Mouse (Mus musculus): ENCODE results near the gene Ubr2.

Gene Ubr2

GRCm38 (mm10) chr17:47009898-47010721 lies at the start of gene Ubr2:
Gene Ubr2 (minus strand): TSS chr17:47010556.
- peak; percentile 98 for DNase-seq (ENCODE audit: low spot score)

- DNase-seq (ENCODE audit: low spot score): no peak
Observed at GRCm38 (mm10) chr17:47059836-47060360, 49.5 kb upstream of the Ubr2 start.

- no peak for DNase-seq (ENCODE audit: low spot score)
Observed at GRCm38 (mm10) chr17:47057966-47058365, 47.6 kb upstream of the Ubr2 start.

- DNase-seq (ENCODE audit: low spot score): no peak
Observed at GRCm38 (mm10) chr17:47056476-47056875, 46.1 kb upstream of the Ubr2 start.

- no peak for DNase-seq (ENCODE audit: low spot score)
Observed at GRCm38 (mm10) chr17:47055121-47055520, 44.8 kb upstream of the Ubr2 start.

GRCm38 (mm10) chr17:47054613-47055012 lies 44.3 kb upstream of the Ubr2 start:
- no peak for DNase-seq (ENCODE audit: low spot score)

GRCm38 (mm10) chr17:47050678-47051077 lies 40.3 kb upstream of the Ubr2 start:
- DNase-seq (ENCODE audit: low spot score): no peak

- no peak for DNase-seq (ENCODE audit: low spot score)
Observed at GRCm38 (mm10) chr17:47042866-47043265, 32.5 kb upstream of the Ubr2 start.

- peak; percentile 82 for DNase-seq (ENCODE audit: low spot score)
Observed at GRCm38 (mm10) chr17:47038844-47039803, 28.8 kb upstream of the Ubr2 start.

- no peak for DNase-seq (ENCODE audit: low spot score)
Observed at GRCm38 (mm10) chr17:47034536-47034935, 24.2 kb upstream of the Ubr2 start.

GRCm38 (mm10) chr17:47033643-47034042 lies 23.3 kb upstream of the Ubr2 start:
- peak; percentile 73 for DNase-seq (ENCODE audit: low spot score)

GRCm38 (mm10) chr17:47024805-47025204 lies 14.4 kb upstream of the Ubr2 start:
- DNase-seq (ENCODE audit: low spot score): no peak

GRCm38 (mm10) chr17:47023369-47023768 lies 13.0 kb upstream of the Ubr2 start:
- DNase-seq (ENCODE audit: low spot score): no peak

GRCm38 (mm10) chr17:47012896-47013295 lies 2.5 kb upstream of the Ubr2 start:
- DNase-seq (ENCODE audit: low spot score): no peak

- DNase-seq (ENCODE audit: low spot score): no peak
Observed at GRCm38 (mm10) chr17:47011661-47012043, 1.3 kb upstream of the Ubr2 start.

GRCm38 (mm10) chr17:47010722-47011660 lies 635 bp upstream of the Ubr2 start:
- peak; percentile 93 for DNase-seq (ENCODE audit: low spot score)

GRCm38 (mm10) chr17:47009546-47009897 lies 834 bp downstream of the Ubr2 start:
- DNase-seq (ENCODE audit: low spot score): no peak

- DNase-seq (ENCODE audit: low spot score): no peak
Observed at GRCm38 (mm10) chr17:47009016-47009415, 1.3 kb downstream of the Ubr2 start.

GRCm38 (mm10) chr17:47008506-47008905 lies 1.9 kb downstream of the Ubr2 start:
- DNase-seq (ENCODE audit: low spot score): no peak

GRCm38 (mm10) chr17:47006741-47007140 lies 3.6 kb downstream of the Ubr2 start:
- DNase-seq (ENCODE audit: low spot score): no peak

- peak; percentile 58 for DNase-seq (ENCODE audit: low spot score)
Observed at GRCm38 (mm10) chr17:47005741-47006405, 4.5 kb downstream of the Ubr2 start.
